Mouse (Mus musculus) kidney, embryonic 16.5 days (tissue): ENCODE measurements around the gene Tmtc1. TPM values are rescaled to one million over a fixed set of nuclear protein-coding genes. Genes with fewer than 3 reads are reported as not detected.

ENCODE experiments used
- ATAC-seq: fragments of 200-750 bp; cut with Nextera tagmentation; 2 replicates; pipeline ENCODE4 v1.8.0; 2017; ENCODE audit warnings: moderate TSS enrichment; ENCODE audit not compliant: low FRiP score, low TSS enrichment
- H3K27ac ChIP-seq: fragments of 300-500 bp; sonication (generic); 2 replicates; pipeline ENCODE4 v1.5.1; 2014; ENCODE audit warnings: low read length
- H3K27me3 ChIP-seq: fragments of 300-500 bp; sonication (generic); 2 replicates; pipeline ENCODE4 v1.6.1; 2014; ENCODE audit warnings: low read length, control low read depth, mixed read lengths; ENCODE audit not compliant: insufficient read depth
- H3K36me3 ChIP-seq: fragments of 300-500 bp; sonication (generic); 2 replicates; pipeline ENCODE4 v1.6.1; 2014; ENCODE audit warnings: low read length, control low read depth, mixed read lengths; ENCODE audit not compliant: insufficient read depth
- H3K4me1 ChIP-seq: fragments of 300-500 bp; sonication (generic); 2 replicates; pipeline ENCODE4 v1.6.1; 2014; ENCODE audit warnings: low read length, control low read depth, mixed read lengths; ENCODE audit not compliant: insufficient read depth
- H3K4me2 ChIP-seq: fragments of 300-500 bp; sonication (generic); replicated peaks from 2 replicates; pipeline ENCODE4 v1.6.1; 2014; ENCODE audit warnings: low read depth, low read length
- H3K4me3 ChIP-seq: fragments of 300-500 bp; sonication (generic); 2 replicates; pipeline ENCODE4 v1.5.1; 2014; ENCODE audit warnings: mild to moderate bottlenecking, low read length
- H3K9ac ChIP-seq: fragments of 300-500 bp; sonication (generic); replicated peaks from 2 replicates; pipeline ENCODE4 v1.6.1; 2014; ENCODE audit warnings: low read length
- H3K9me3 ChIP-seq: fragments of 300-500 bp; sonication (generic); 2 replicates; pipeline ENCODE4 v1.6.1; 2016; ENCODE audit warnings: low read length, control low read depth
- WGBS: fragments of 180-500 bp; shearing (Covaris S2); extraction: QIAGEN DNeasy Blood & Tissue Kit; methylation state at CpG from one replicate; pipeline ENCODE4 v1.1.7; 2014; 5-methylcytosine and 5-hydroxymethylcytosine counted together
- polyA plus RNA-seq: library from polyadenylated mRNA; unstranded; fragments of >200 nt; fragmentation: Nextera tagmentation; extraction: Ambion mirVana; gene quantifications from 2 replicates; pipeline ENCODE4 v1.2.1, GENCODE M21; 2015

Tmtc1 gene
- polyA plus RNA-seq = 1.4 and 1.8 TPM in 2 replicates

DNA sequence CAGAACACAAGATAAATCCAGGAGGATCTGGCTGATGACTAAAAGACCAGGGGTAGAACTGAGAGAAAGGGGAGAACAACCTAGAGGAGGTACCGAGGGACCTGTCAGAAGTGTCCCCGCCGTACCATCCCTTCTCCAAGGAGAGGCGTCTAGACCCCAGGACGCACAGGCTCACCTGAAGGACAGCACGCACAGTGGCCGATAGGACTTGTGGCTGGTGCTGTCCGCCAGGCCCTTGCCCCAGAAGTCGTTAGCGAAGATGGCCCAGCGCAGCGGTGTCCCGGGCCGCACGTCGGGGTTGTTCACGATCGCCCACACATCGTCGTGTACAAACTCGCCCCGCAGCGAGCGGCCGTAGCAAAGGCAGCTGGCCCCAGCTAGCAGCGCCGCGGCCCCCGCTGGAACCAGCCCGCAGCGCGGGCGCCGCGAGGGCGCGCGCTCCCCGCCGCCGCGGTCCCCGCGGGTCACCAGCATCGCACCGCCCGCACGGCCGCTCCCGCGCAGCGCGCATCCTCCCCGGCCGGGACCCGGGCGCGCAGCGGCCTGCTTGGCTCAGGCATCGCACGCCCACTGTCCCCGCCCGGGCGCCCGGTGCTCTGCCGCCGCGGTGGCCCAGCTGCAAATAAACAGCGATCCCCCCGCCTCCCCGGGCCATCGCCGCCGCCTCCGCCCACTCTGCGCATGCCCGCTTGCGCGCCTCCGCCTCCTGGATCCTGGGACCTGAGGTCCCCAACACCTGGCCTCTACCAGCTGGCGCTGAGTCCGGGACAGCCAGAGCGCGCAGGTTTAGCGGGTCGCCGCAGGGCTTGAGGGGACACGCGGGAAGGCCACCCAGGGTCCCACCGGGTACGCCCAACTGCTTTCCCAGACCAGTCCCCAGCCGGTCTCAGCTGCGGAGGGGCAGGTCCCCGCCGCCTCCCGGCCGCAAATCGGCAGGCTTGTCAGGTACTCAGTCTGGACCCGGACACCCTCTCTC, at the start of gene Tmtc1:
Gene Tmtc1, minus strand, starts transcription at position 664 of the 976 bp plus-strand sequence.
- H3K4me1 ChIP-seq = peaks cover 24% of the 10 kb centered on the region
- peak; percentile 88 for ATAC-seq
- H3K27me3 ChIP-seq = peaks cover 25% of the 10 kb centered on the region
- peak within 1 kb of the TSS; percentile 92 for H3K4me2 ChIP-seq
- H3K27ac ChIP-seq = no peak within 1 kb of the TSS
- no peaks in the 10 kb centered on the region for H3K9me3 ChIP-seq
- H3K9ac ChIP-seq = peak within 1 kb of the TSS; percentile 68
- WGBS = under 1% methylated on average over 87 of the region's 99 CpGs
- peak within 1 kb of the TSS; percentile 63 for H3K4me3 ChIP-seq
- H3K36me3 ChIP-seq = no peaks in the 10 kb centered on the region

- H3K9me3 ChIP-seq = no peaks in the 10 kb centered on the region
- WGBS = 90% methylated on average over 5 of the region's 5 CpGs
- no peak overlapping the region for H3K9ac ChIP-seq
- H3K27me3 ChIP-seq = no peaks in the 10 kb centered on the region
- H3K36me3 ChIP-seq = no peaks in the 10 kb centered on the region
- no peaks in the 10 kb centered on the region for H3K4me1 ChIP-seq
- ATAC-seq = no peak
- no peak overlapping the region for H3K4me2 ChIP-seq
- no peak overlapping the region for H3K4me3 ChIP-seq
- no peak overlapping the region for H3K27ac ChIP-seq
Observed at GRCm38 (mm10) chr6:148491849-148492248, 47.7 kb upstream of the Tmtc1 start.

DNA sequence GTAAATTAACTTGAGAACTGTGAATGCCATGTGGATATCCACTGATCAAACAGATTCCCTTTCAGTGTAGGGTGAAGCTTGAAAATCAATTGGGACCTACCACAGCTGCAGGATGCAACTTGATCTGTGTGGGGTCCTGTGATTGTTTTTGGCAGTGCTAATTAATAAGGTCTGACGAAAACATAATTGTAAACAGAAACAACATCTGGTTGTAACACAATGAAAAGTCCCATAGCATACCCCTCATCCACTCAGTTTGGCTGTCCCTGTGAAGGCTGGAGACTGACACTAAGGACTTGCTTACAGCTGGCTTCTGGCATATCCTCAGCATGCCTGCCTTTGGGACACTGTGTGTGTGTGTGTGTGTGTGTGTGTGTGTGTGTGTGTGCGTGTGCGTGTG, 42.6 kb upstream of the Tmtc1 start:
- Histone ChIP-seq H3K9ac (no peak overlapping the region), H3K4me3 (no peak overlapping the region), H3K4me1 (no peaks in the 10 kb centered on the region), H3K27me3 (no peaks in the 10 kb centered on the region), H3K27ac (no peak overlapping the region), H3K4me2 (no peak overlapping the region), H3K9me3 (no peaks in the 10 kb centered on the region), H3K36me3 (no peaks in the 10 kb centered on the region)
- 73% methylated on average over 3 of the region's 3 CpGs for WGBS
- no peak for ATAC-seq

DNA sequence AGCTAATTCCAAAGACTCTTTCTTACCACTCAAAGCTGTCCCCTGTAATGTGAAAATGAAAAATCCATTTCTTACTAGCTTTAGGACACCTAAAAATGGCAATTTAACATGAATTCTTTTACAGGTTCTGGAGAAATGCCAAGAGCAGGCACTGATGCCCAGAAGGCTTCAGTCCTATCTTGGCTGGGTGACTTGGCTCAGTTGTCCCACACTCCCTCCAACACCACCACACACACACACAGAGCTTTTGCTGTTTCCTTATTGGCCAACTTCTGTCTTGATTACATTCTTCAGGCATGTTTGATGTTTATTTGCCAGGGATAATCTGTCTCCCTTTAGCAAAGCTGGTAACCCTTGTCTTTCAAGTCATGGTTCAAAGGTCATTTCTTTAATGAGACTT, 37.7 kb upstream of the Tmtc1 start:
- Histone ChIP-seq H3K4me1 (no peaks in the 10 kb centered on the region), H3K9ac (no peak overlapping the region), H3K4me3 (no peak overlapping the region), H3K27ac (no peak overlapping the region), H3K9me3 (no peaks in the 10 kb centered on the region), H3K36me3 (no peaks in the 10 kb centered on the region), H3K4me2 (no peak overlapping the region), H3K27me3 (no peaks in the 10 kb centered on the region)
- no peak for ATAC-seq

DNA sequence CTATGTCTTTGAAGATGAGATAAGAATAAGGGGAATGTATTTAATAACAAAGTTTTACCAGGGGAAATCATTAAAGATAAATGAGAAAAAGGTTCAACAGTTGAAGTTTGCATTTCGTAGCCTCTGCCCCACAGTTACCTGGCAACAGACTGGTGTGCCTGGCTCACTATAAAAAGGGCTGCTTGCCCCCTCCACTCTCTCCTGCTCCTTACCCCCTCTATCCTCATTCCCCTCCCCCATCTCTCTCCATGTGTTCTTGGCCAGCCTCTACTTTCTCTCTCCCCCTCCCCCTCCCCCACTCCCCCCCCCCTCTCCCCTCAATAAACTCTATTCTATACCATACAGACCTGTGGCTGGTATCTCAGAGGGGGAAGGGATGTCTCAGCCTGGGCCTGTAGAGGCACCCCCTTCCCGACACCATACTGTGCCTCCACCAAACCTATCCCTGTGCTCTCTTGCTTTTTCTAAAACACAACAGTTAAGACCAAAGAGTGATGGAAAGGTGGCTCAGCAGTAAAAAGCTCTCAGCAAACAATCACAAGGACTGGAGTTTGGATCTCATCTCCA, 35.6 kb upstream of the Tmtc1 start:
- Histone ChIP-seq H3K9ac (no peak overlapping the region), H3K4me2 (no peak overlapping the region), H3K27me3 (no peaks in the 10 kb centered on the region), H3K9me3 (no peaks in the 10 kb centered on the region), H3K36me3 (no peaks in the 10 kb centered on the region), H3K4me3 (no peak overlapping the region), H3K4me1 (no peaks in the 10 kb centered on the region), H3K27ac (no peak overlapping the region)
- 72% methylated on average over 2 of the region's 2 CpGs for WGBS
- no peak for ATAC-seq

DNA sequence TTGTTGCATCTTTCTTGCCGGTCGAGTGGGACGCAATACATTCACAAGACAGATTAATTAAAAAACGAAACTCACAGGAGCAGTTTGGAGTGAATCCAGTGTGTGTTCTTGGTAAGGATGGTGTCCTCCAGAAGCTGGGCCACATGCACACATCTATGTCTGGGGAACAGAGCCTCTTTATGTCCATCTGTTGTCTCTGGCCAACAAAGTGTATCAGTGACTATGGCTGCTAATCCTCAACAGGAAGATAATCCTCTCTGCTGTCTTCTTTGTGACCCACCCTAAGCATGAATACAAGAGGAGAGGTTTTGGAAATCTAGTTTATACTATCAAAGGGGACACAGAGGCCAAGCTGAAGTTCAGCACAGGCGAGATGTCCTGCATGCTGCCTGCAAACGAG, 34.2 kb upstream of the Tmtc1 start:
- 74% methylated on average over 6 of the region's 6 CpGs for WGBS
- Histone ChIP-seq H3K9me3 (no peaks in the 10 kb centered on the region), H3K27ac (no peak overlapping the region), H3K4me1 (no peaks in the 10 kb centered on the region), H3K9ac (no peak overlapping the region), H3K27me3 (no peaks in the 10 kb centered on the region), H3K4me2 (no peak overlapping the region), H3K36me3 (no peaks in the 10 kb centered on the region), H3K4me3 (no peak overlapping the region)
- ATAC-seq = no peak

GRCm38 (mm10) chr6:148472289-148472688, 28.1 kb upstream of the Tmtc1 start:
- Histone ChIP-seq H3K4me1 (0 out of 2 replicates have a peak, but pooled peaks cover 3% of the 10 kb centered on the region), H3K4me3 (no peak overlapping the region), H3K27me3 (no peaks in the 10 kb centered on the region), H3K9me3 (no peaks in the 10 kb centered on the region), H3K27ac (no peak overlapping the region), H3K36me3 (no peaks in the 10 kb centered on the region), H3K9ac (no peak overlapping the region), H3K4me2 (no peak overlapping the region)
- no peak for ATAC-seq
- WGBS = 96% methylated on average over 3 of the region's 3 CpGs

- no peak overlapping the region for H3K4me3 ChIP-seq
- H3K36me3 ChIP-seq = no peaks in the 10 kb centered on the region
- H3K4me2 ChIP-seq = no peak overlapping the region
- H3K27ac ChIP-seq = no peak overlapping the region
- no peak overlapping the region for H3K9ac ChIP-seq
- 50% methylated on average over 2 of the region's 2 CpGs for WGBS
- ATAC-seq = no peak; the same call in 1 of the 2 replicates
- H3K9me3 ChIP-seq = peaks cover 4% of the 10 kb centered on the region
- H3K27me3 ChIP-seq = no peaks in the 10 kb centered on the region
- 0 out of 2 replicates have a peak, but pooled peaks cover 3% of the 10 kb centered on the region for H3K4me1 ChIP-seq
Observed at GRCm38 (mm10) chr6:148467924-148468389, 23.8 kb upstream of the Tmtc1 start.

DNA sequence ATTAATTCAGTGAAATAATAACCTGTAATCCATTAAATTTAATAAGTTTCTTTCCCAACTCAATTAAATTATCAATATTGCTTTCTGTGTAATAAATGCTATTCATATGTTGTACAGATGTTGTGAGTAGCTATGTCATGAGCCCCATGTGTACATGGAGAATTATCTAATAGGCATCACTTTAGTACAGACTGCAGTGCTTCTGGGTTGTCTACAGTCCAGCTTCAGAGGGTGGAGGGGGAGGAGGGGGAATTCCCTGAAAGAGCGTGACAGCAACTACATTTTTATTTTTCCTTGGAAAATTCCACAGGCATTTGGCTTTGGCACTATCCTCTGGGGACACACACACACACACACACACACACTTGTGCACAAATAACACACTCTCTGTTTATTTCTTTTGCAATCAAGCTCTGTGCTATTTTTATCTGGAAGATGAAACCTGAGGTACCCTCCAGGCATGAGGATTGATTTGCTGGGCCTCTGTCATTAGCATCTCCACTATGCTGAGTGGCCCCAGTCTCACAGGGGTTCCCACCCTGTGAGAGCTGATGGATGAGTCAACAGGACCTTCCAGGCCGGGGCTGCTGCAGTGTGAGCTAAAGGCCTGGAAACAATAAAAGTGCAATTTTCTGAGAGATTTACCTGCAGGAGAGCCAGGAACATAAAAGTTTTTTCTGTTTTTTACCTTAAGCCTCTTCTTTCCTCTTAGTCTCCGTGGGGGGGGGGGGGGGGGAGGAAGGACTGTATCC, 23.2 kb upstream of the Tmtc1 start:
- H3K36me3 ChIP-seq = no peaks in the 10 kb centered on the region
- H3K4me2 ChIP-seq = no peak overlapping the region
- no peak for ATAC-seq
- H3K4me1 ChIP-seq = 0 out of 2 replicates have a peak, but pooled peaks cover 3% of the 10 kb centered on the region
- H3K27me3 ChIP-seq = no peaks in the 10 kb centered on the region
- H3K9me3 ChIP-seq = peaks cover 4% of the 10 kb centered on the region
- no peak overlapping the region for H3K27ac ChIP-seq
- no peak overlapping the region for H3K9ac ChIP-seq
- 31% methylated on average over 2 of the region's 3 CpGs for WGBS
- H3K4me3 ChIP-seq = no peak overlapping the region
